10 mouse cellular contexts compared by ENCODE assay signal in genomic region chr15:77018740-77019340, GRCm38 (mm10). TPM values are rescaled to one million over a fixed set of nuclear protein-coding genes. Genes with fewer than 3 reads are reported as not detected.
DNase-seq lines count a peak whose midpoint lies in the region; ATAC-seq and TF ChIP-seq lines count a peak whose summit lies in the region.
"Had no signal": no experiment of that assay in that cellular context is flagged by ENCODE, and none has a peak within 500 bp of the region (broad histone marks: within the 10 kb centered on the region; RNA-seq: fewer than 3 reads in every experiment).

No protein-coding gene starts in this region.

- peak; percentile 34 for DNase-seq in forebrain, postnatal 0 days
- no peak for DNase-seq in forebrain, embryonic 11.5 days (ENCODE audit: low spot score)
- DNase-seq in liver, postnatal 0 days, result no peak
- DNase-seq in liver (no peak), NIH3T3 (ENCODE audit: low read depth) (peak; percentile 69)
- no peak for DNase-seq in layer of hippocampus, postnatal 36 days
- DNase-seq: spleen, adult 18-20 months had no signal

- H3K4me3 ChIP-seq in forebrain, postnatal 0 days (ENCODE audit: low read depth, low read length), result no peak overlapping the region
- no peak overlapping the region for H3K4me3 ChIP-seq in forebrain, embryonic 11.5 days (ENCODE audit: low read depth, low read length)
- no peak overlapping the region for H3K4me3 ChIP-seq in liver, postnatal 0 days (ENCODE audit: low read depth, low read length)
- no peak overlapping the region for H3K4me3 ChIP-seq in intestine, embryonic 15.5 days (replicated peaks)
- H3K4me3 ChIP-seq in hindbrain, embryonic 12.5 days, result no peak overlapping the region
- H3K4me3 ChIP-seq: megakaryocyte, embryonic 14.5 days had no signal

- no peaks in the 10 kb centered on the region for H3K4me1 ChIP-seq in forebrain, postnatal 0 days (ENCODE audit: insufficient read depth)
- H3K4me1 ChIP-seq in forebrain, embryonic 11.5 days (replicated peaks; ENCODE audit: control insufficient read depth, insufficient read depth, low read length), result no peaks in the 10 kb centered on the region
- H3K4me1 ChIP-seq in liver, postnatal 0 days (ENCODE audit: insufficient read depth), result no peaks in the 10 kb centered on the region; the same call in 1 of the 2 replicates
- peaks cover under 1% of the 10 kb centered on the region; the same call in 1 of the 2 replicates for H3K4me1 ChIP-seq in intestine, embryonic 15.5 days (replicated peaks)
- H3K4me1 ChIP-seq in hindbrain, embryonic 12.5 days, result peaks cover 10% of the 10 kb centered on the region

- TF ChIP-seq CTCF in forebrain, postnatal 0 days (IDR thresholded peaks at IDR 0.05; ENCODE audit: low read depth), result peak; percentile 69
- peak; percentile 50 for TF ChIP-seq CTCF in liver, postnatal 0 days (IDR thresholded peaks at IDR 0.05; ENCODE audit: low read depth)

- 67% methylated on average over 6 of the region's 6 CpGs for WGBS in forebrain, postnatal 0 days
- 69% methylated on average over 6 of the region's 6 CpGs for WGBS in forebrain, embryonic 11.5 days
- WGBS in liver, postnatal 0 days (ENCODE audit: insufficient replicate concordance), result 49% methylated on average over 6 of the region's 6 CpGs
- WGBS in intestine, embryonic 15.5 days, result 62% methylated on average over 6 of the region's 6 CpGs
- 66% methylated on average over 6 of the region's 6 CpGs for WGBS in hindbrain, embryonic 12.5 days

- H3K9ac ChIP-seq in forebrain, postnatal 0 days, result no peak overlapping the region
- H3K9ac ChIP-seq in forebrain, embryonic 11.5 days (ENCODE audit: low read length), result no peak overlapping the region
- no peak overlapping the region for H3K9ac ChIP-seq in liver, postnatal 0 days (replicated peaks)
- no peak overlapping the region for H3K9ac ChIP-seq in intestine, embryonic 15.5 days
- H3K9ac ChIP-seq in hindbrain, embryonic 12.5 days, result no peak overlapping the region

- H3K27me3 ChIP-seq in forebrain, postnatal 0 days (ENCODE audit: insufficient read depth, low read length), result no peaks in the 10 kb centered on the region
- no peaks in the 10 kb centered on the region for H3K27me3 ChIP-seq in forebrain, embryonic 11.5 days (ENCODE audit: control insufficient read depth, insufficient read depth, low read length)
- H3K27me3 ChIP-seq in liver, postnatal 0 days (ENCODE audit: insufficient read depth, low read length), result no peaks in the 10 kb centered on the region
- no peaks in the 10 kb centered on the region for H3K27me3 ChIP-seq in intestine, embryonic 15.5 days (replicated peaks)
- no peaks in the 10 kb centered on the region for H3K27me3 ChIP-seq in hindbrain, embryonic 12.5 days

- H3K9me3 ChIP-seq in forebrain, postnatal 0 days (ENCODE audit: low read length), result no peaks in the 10 kb centered on the region
- no peaks in the 10 kb centered on the region for H3K9me3 ChIP-seq in forebrain, embryonic 11.5 days (ENCODE audit: control insufficient read depth, low read length)
- H3K9me3 ChIP-seq in liver, postnatal 0 days (ENCODE audit: low read length), result no peaks in the 10 kb centered on the region
- H3K9me3 ChIP-seq in intestine, embryonic 15.5 days, result no peaks in the 10 kb centered on the region
- no peaks in the 10 kb centered on the region for H3K9me3 ChIP-seq in hindbrain, embryonic 12.5 days (replicated peaks)
- H3K9me3 ChIP-seq: megakaryocyte, embryonic 14.5 days had no signal

- H3K36me3 ChIP-seq in forebrain, postnatal 0 days (ENCODE audit: insufficient read depth), result no peaks in the 10 kb centered on the region
- H3K36me3 ChIP-seq in forebrain, embryonic 11.5 days (ENCODE audit: control insufficient read depth, insufficient read depth, low read length), result no peaks in the 10 kb centered on the region
- H3K36me3 ChIP-seq in liver, postnatal 0 days (replicated peaks; ENCODE audit: insufficient read depth, low read length), result no peaks in the 10 kb centered on the region
- no peaks in the 10 kb centered on the region for H3K36me3 ChIP-seq in intestine, embryonic 15.5 days
- H3K36me3 ChIP-seq in hindbrain, embryonic 12.5 days, result no peaks in the 10 kb centered on the region

- no peak for TF ChIP-seq EP300 in liver, postnatal 0 days (IDR thresholded peaks at IDR 0.05; ENCODE audit: low read depth)

- H3K27ac ChIP-seq in forebrain, postnatal 0 days (ENCODE audit: low read depth, low read length), result no peak overlapping the region
- no peak overlapping the region for H3K27ac ChIP-seq in forebrain, embryonic 11.5 days (ENCODE audit: low read depth, low read length)
- no peak overlapping the region for H3K27ac ChIP-seq in liver, postnatal 0 days (ENCODE audit: low read depth)
- H3K27ac ChIP-seq in intestine, embryonic 15.5 days, result no peak overlapping the region
- H3K27ac ChIP-seq in hindbrain, embryonic 12.5 days, result no peak overlapping the region

- H3K4me2 ChIP-seq in forebrain, postnatal 0 days (ENCODE audit: low read depth), result no peak overlapping the region
- no peak overlapping the region for H3K4me2 ChIP-seq in forebrain, embryonic 11.5 days (ENCODE audit: low read depth, low read length, severe bottlenecking)
- H3K4me2 ChIP-seq in liver, postnatal 0 days (ENCODE audit: low read depth, low read length), result no peak overlapping the region
- H3K4me2 ChIP-seq in intestine, embryonic 15.5 days (replicated peaks), result no peak overlapping the region
- H3K4me2 ChIP-seq in hindbrain, embryonic 12.5 days (replicated peaks), result no peak overlapping the region

- ATAC-seq in forebrain, postnatal 0 days, result 0 out of 2 replicates have a peak, but pooled peaks have one; percentile 48
- no peak for ATAC-seq in forebrain, embryonic 11.5 days (replicated peaks; ENCODE audit: low FRiP score)
- no peak for ATAC-seq in liver, postnatal 0 days
- peak; percentile 53; the same call in 1 of the 2 replicates for ATAC-seq in intestine, embryonic 15.5 days
- no peak for ATAC-seq in hindbrain, embryonic 12.5 days (ENCODE audit: low FRiP score)

RNA-seq across cellular contexts. Expression of gene Apol6, which starts 25.7 kb away (rescaled TPM):
- total RNA-seq in forebrain, postnatal 0 days (2014; rRNA removed), result 0.19 TPM in 1 of 2 replicates, not detected in the other
- not detected in 2 replicates for polyA plus RNA-seq in forebrain, postnatal 0 days (2015; fragmentation: Nextera tagmentation; extraction: Ambion mirVana)
- not detected in 2 replicates for polyA plus RNA-seq in forebrain, embryonic 11.5 days (2014; fragmentation: Nextera tagmentation; extraction: Ambion mirVana)
- not detected in 2 replicates for polyA plus RNA-seq in liver, postnatal 0 days (2015; fragmentation: Nextera tagmentation; extraction: Ambion mirVana)
- 0.63 and 0.69 TPM in 2 replicates for polyA plus RNA-seq in intestine, embryonic 15.5 days (2015; fragmentation: Nextera tagmentation; extraction: Ambion mirVana)
- total RNA-seq in layer of hippocampus, postnatal 36 days (2021), result not detected
- not detected in 2 replicates for polyA plus RNA-seq in hindbrain, embryonic 12.5 days (2016; fragmentation: Nextera tagmentation; extraction: Ambion mirVana)

RNA-seq across cellular contexts. Expression of gene Mb, which starts 31.6 kb away (rescaled TPM):
- 0.62 and 3.6 TPM in 2 replicates for total RNA-seq in forebrain, postnatal 0 days (2014; rRNA removed)
- polyA plus RNA-seq in forebrain, postnatal 0 days (2015; fragmentation: Nextera tagmentation; extraction: Ambion mirVana), result 0.21 and 0.33 TPM in 2 replicates
- not detected in 2 replicates for polyA plus RNA-seq in forebrain, embryonic 11.5 days (2014; fragmentation: Nextera tagmentation; extraction: Ambion mirVana)
- polyA plus RNA-seq in liver, postnatal 0 days (2015; fragmentation: Nextera tagmentation; extraction: Ambion mirVana), result 0.15 and 6.6 TPM in 2 replicates
- polyA plus RNA-seq in intestine, embryonic 15.5 days (2015; fragmentation: Nextera tagmentation; extraction: Ambion mirVana), result 0.24 and 0.44 TPM in 2 replicates
- under 1 TPM in 1 of 2 experiments, not detected in 1; 0.37 TPM for total RNA-seq in layer of hippocampus, postnatal 36 days (2021)
- 0.80 and 2.5 TPM in 2 replicates for polyA plus RNA-seq in hindbrain, embryonic 12.5 days (2016; fragmentation: Nextera tagmentation; extraction: Ambion mirVana)

Comparison
In these comparisons a context has a peak if more than half of its experiments do, and no peak if none do; other contexts are left out.
1. ATAC-seq: peak in forebrain, postnatal 0 days (single experiment) and intestine, embryonic 15.5 days (single experiment); none in forebrain, embryonic 11.5 days (single experiment), liver, postnatal 0 days (single experiment) and hindbrain, embryonic 12.5 days (single experiment).
2. DNase-seq: peak in forebrain, postnatal 0 days (single experiment) and NIH3T3 (single experiment); none in forebrain, embryonic 11.5 days (single experiment), liver, postnatal 0 days (single experiment), liver (single experiment) and layer of hippocampus, postnatal 36 days (0 of 2).